Mouse (Mus musculus) embryonic fibroblast, embryonic 13.5 days (primary cell): ENCODE measurements around the gene Cbr3. TPM values are rescaled to one million over a fixed set of nuclear protein-coding genes. Genes with fewer than 3 reads are reported as not detected.

Source experiments
- H3K27ac ChIP-seq: 2 replicates; pipeline ENCODE4 v1.5.1; 2012; ENCODE audit warnings: low read length, control low read depth, inconsistent platforms; ENCODE audit not compliant: insufficient read depth
- H3K4me1 ChIP-seq: 2 replicates; pipeline ENCODE4 v1.6.1; 2011; ENCODE audit warnings: low read length; ENCODE audit not compliant: control insufficient read depth, insufficient read depth
- H3K4me3 ChIP-seq: 2 replicates; pipeline ENCODE4 v1.5.1; 2011; ENCODE audit warnings: mild to moderate bottlenecking, control low read depth, low read length; ENCODE audit not compliant: insufficient read depth
- CTCF ChIP-seq: IDR thresholded peaks from 2 replicates; pipeline ENCODE4 v1.5.1; 2011; ENCODE audit warnings: mild to moderate bottlenecking, control low read depth, low read length, moderate library complexity, borderline replicate concordance; ENCODE audit not compliant: insufficient read depth
- POLR2A ChIP-seq: IDR thresholded peaks from 2 replicates; pipeline ENCODE4 v1.6.1; 2011; ENCODE audit warnings: low read depth, mild to moderate bottlenecking, control low read depth, low read length, moderate library complexity
- polyA plus RNA-seq: library from polyadenylated mRNA; stranded (reverse); fragments of >200 nt; gene quantifications from 2 replicates; pipeline ENCODE4 v1.2.4, GENCODE M21; 2011; ENCODE audit warnings: low read depth; ENCODE audit not compliant: missing spikeins, insufficient read length

Cbr3 gene
- polyA plus RNA-seq, 1 experiment, result 10.2 TPM

DNA sequence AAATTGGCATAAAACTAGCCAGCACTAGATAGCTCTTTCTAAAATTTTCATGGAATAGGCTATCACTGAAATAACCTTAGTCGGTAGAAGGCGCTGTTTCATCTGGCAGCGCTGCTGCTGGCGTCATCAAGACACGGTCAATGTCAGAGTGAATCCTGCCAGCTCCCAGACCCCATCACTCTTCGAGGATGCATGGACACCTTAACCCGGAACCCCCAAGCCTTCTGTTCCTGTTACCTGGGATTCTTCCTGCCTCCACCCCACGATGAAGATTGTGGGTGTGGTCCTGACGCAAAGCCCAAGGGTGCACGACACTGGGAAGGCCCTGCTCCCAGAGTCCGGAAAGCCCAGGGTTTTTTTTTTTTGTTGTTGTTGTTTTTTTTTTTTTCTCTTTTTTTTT is 27.9 kb downstream of the Cbr3 start:
- 0 out of 2 replicates have a peak, but pooled peaks have one; percentile 13 for TF ChIP-seq POLR2A
- TF ChIP-seq CTCF, result peak; percentile 74
- Histone ChIP-seq H3K4me3 (peak overlapping the region; percentile 81), H3K4me1 (peaks cover 2% of the 10 kb centered on the region), H3K27ac (no peak overlapping the region)

DNA sequence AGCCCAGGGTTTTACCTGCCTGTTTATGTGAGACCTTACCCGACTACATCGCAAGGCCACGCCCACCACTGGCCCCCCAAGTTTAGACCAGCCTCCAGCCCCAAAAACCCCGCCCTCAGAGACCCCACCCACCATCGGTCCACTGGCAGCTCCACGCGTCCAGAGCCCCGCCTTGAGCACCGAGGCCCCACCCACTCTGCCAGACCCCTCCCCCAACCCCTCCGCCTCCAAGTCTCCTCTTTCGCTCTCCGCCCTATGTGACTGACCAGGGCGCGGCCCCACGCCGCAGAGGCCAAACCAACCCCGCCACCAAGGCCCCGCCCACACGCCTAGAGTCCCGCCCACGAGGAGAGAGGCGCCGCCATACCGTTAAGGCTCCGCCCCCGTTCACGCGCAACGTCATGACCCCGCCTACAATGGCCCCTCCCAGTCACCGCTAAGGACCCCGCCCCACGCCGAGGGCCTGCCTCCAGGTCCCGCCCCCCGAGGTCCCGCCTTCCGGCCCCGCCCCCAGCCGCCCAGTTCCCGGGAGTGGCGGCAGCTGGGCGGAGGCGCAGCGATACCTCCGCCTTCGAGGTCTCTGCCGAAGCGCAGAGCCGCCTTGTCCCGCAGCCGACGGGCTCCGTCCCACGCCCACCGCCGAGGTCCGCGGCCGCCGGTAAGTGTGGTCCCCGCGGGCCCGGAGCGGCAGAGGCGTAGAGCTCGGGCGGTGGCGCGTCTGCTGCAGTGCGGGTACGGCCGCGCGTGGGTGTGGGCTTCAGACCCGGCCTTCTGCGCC is 28.6 kb downstream of the Cbr3 start, which contains the start of gene Dop1b:
Gene Dop1b (plus strand): TSS at position 494 of the 778 bp plus-strand sequence.
- TF ChIP-seq POLR2A, result peak; percentile 84
- TF ChIP-seq CTCF, result no peak
- Histone ChIP-seq H3K4me1 (peaks cover 2% of the 10 kb centered on the region), H3K4me3 (peak within 1 kb of the TSS; percentile 81), H3K27ac (no peak within 1 kb of the TSS)

DNA sequence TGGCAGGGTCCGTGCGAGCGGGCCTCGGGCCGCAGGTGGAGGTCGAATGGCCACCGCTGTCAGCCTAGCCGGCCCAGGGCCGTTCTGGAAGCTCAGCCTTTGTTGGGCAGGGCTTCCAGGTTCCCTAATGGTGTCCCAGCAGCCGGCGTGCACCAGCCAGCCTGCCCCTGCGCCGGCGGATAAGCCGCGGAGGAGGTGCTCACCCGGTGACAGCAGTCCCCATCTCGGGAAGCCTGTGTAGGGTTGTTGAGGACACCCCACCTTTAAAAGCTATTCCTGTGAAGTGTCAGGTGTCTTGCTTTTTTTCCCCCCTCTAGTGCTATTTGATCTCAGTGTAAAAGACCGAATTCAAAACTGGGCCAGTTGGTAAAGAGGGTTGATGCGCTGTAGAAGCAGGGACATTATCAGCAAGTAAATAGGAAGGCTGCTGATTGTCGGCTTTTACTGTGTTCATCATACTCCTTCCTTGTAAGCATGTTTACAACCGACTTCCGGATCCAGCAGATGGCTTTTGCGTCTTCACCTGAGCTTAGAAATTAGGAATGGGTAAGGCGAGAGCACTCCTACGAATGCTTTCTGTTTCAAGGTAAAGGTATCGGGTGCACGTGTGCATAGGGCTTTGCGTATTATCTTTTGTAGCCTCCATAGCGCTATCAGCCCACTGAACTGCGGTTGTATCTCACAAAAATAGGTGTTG is 29.3 kb downstream of the Cbr3 start:
- H3K4me3 ChIP-seq, result peak overlapping the region; percentile 71
- peaks cover 2% of the 10 kb centered on the region for H3K4me1 ChIP-seq
- TF ChIP-seq CTCF (no peak), POLR2A (no peak)
- H3K27ac ChIP-seq, result no peak overlapping the region

- TF ChIP-seq POLR2A (no peak), CTCF (no peak)
- Histone ChIP-seq H3K4me1 (peaks cover 2% of the 10 kb centered on the region), H3K4me3 (no peak overlapping the region), H3K27ac (no peak overlapping the region)
Measured at GRCm38 (mm10) chr16:93712966-93713365, 30.0 kb downstream of the Cbr3 start.

DNA sequence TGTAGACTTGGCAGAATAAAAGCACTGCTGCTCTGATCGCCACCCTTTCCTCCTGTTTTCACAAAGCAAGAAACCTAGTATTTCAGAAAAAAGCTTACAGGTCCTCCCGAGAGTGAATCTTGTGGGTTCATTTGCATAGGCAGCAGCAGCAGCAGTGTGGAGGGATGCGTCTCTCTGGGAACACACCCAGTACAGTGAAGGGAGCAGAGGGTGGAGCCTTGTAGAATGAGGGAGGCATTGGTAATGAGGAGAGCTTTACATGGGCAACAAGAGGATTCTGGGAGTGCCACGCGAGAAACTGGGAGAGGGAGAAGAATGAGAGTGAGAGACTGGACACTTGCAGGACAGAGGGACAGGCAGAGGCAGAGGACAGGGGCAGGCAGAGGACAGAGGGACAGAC is 31.4 kb downstream of the Cbr3 start:
- peaks cover 2% of the 10 kb centered on the region for H3K4me1 ChIP-seq
- TF ChIP-seq POLR2A (no peak), CTCF (no peak)
- H3K4me3 ChIP-seq, result no peak overlapping the region
- H3K27ac ChIP-seq, result no peak overlapping the region

DNA sequence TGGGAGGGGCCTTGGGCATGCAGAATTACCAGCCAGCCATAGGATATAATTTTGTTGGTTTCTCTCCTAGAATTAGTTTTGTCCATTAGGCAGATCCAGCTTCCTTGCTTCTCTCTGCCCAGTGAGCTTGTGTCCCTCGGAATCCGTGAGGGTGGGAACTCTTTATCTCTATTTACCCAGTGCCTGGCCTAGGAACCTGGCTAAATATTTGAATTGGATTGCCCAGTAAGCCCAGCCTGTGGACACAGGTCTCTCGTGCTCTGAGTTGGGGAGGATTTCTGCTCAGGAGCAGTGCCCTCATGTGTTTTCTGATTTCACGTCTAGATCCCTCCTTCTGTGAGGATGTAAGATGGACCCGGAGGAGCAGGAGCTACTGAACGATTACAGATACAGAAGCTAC is 32.8 kb downstream of the Cbr3 start:
- TF ChIP-seq CTCF, result no peak
- TF ChIP-seq POLR2A, result no peak
- peaks cover 2% of the 10 kb centered on the region for H3K4me1 ChIP-seq
- H3K27ac ChIP-seq, result no peak overlapping the region
- no peak overlapping the region for H3K4me3 ChIP-seq

GRCm38 (mm10) chr16:93717299-93717703 is 34.3 kb downstream of the Cbr3 start:
- Histone ChIP-seq H3K4me3 (no peak overlapping the region), H3K4me1 (peaks cover 2% of the 10 kb centered on the region), H3K27ac (no peak overlapping the region)
- no peak for TF ChIP-seq POLR2A
- TF ChIP-seq CTCF, result no peak

DNA sequence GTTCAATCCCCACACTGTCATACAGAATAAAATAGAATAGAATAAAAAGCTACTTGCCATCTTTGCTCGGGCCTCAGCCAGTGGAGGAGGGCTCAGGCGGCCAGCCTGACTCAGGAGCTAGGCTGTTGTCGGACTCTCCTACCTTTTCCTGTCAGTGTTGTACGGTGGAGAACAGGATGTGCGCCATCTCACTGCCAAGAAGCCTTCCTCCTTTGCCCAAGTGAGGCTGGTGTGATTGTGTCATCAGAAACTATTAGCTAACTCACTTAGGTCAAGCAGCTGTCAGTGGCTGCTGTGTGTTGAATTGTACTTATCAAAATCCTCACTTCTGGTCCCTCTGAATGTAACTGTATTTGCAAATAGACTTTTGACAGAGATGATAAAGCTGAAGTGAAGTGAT is 38.8 kb downstream of the Cbr3 start:
- no peaks in the 10 kb centered on the region for H3K4me1 ChIP-seq
- no peak overlapping the region for H3K4me3 ChIP-seq
- no peak for TF ChIP-seq CTCF
- TF ChIP-seq POLR2A, result no peak
- no peak overlapping the region for H3K27ac ChIP-seq

- TF ChIP-seq CTCF, result no peak
- no peak for TF ChIP-seq POLR2A
- Histone ChIP-seq H3K4me1 (no peaks in the 10 kb centered on the region), H3K4me3 (no peak overlapping the region), H3K27ac (no peak overlapping the region)
Measured at GRCm38 (mm10) chr16:93722476-93722875, 39.5 kb downstream of the Cbr3 start.
